Mouse (Mus musculus) telencephalon, adult 2 months (tissue): ENCODE data around the gene Rims1.
A peak's percentile ranks its signal among the peaks of the same experiment; 100 is the strongest.

Experiments
- DNase-seq: peaks from one replicate; pipeline ENCODE4 v3.0.0-alpha.2; 2011; ENCODE audit warnings: low read depth, low spot score

Rims1 gene

GRCm38 (mm10) chr1:22805726-22806625 lies at the start of gene Rims1:
Rims1 (minus strand) TSS chr1:22805994.
- peak; percentile 59 for DNase-seq

- DNase-seq: no peak
Observed at GRCm38 (mm10) chr1:22806626-22807096, 867 bp upstream of the Rims1 start.

DNA sequence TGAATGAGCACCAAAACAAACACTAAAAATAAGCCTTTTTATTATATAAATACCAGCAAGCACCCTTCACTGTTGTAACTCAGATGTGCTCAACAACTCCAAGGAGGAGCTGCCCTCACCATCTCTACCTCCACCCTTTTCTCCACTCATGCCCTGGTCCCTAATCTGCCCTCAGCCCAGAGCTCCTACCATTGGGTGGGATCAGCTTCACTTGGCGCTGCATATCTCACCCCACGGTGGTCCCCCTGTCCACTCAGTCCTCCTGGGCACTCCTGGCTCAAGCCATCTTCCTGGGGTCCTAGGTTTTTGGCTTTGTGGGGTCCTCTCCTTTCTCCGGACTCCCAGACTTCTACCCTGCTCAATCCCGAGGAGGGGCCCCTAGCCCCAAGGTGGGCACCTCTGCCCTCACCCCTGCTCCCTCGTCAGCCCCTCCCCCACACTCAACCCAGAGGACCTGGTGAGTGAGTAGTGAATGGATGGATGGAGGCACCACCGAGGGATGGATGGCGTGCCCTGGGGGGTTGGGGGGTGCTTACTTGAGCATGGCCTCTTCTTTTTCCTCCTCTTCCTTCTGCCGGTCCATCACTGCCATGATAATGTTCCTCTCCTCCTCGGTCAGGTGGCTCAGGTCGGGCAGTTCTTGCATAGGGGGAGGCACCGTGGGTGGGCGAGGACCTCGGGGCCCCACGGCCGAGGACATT lies 619 bp downstream of the Rims1 start:
- no peak for DNase-seq

DNA sequence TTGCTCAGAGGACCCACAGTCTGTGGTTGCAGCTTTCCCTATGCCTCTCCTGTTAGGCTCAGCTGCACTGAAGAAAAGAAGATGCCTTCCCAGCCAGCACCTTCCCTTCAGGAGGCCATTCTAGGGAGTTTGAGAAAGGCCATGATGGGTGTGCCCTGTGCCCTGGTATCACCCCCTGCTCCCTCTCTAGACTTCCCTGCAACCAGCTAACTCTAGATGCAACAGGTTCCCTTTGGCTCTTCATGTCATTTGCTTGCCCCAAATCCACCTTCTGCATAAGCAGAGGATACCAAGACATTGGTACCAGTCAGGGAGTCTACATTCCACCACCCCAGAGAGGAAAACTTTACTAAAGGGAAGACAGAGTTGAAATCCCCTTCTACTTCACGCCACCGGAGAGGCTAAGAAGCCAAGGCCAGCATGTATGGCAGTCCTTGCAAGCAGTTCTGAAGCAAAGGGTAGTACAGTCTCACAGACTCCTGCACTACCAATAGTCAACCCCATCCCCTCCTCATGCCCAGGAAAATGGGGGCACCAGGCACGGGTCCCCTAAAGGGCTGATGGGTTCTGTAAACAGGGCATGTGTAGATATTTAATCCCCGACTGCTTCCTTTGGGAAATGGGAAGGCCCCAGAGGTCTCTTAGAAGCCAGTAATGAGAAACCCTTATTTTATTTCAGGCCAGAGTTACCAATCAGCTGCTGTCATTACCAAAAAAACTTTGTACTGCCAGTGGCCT lies 1.5 kb downstream of the Rims1 start:
- no peak for DNase-seq

- DNase-seq: no peak
Observed at GRCm38 (mm10) chr1:22803471-22803870, 2.3 kb downstream of the Rims1 start.

DNA sequence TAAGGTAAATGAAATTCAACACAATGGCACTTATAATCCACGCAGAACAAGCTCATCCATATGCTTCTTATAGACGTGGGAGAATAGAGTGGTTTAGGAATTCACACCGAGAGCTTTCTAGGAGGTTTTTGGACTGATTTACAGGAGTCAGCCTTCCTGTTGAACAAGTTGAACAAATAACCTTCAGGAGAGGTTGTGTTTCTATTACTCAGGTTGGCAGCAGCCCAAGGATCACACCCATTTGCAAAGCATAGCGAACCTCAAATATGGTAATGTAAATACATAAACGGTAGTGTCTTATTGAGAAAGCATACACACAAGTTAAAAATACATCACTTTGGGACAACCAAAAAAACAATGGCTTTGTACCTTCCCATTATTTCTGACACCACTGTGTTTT lies 5.5 kb downstream of the Rims1 start:
- DNase-seq: no peak

DNA sequence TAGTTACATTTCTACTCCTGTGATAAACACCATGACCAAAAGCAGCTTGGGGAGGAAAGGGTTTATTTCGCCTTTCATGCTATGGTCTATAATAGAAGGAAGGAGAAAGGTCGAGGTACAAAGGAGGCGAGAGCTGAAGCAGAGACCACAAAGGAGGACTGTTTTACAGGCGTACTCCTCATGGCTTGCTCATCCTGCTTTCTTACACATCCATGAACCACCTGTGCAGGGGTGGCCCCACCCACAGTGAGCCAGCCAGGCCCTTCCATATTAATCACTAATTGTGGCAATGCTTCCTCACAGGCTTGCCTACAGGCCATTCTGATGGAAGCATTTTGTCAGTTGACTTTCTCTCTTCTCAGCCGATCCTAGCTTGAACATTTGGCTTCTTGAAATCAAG lies 8.7 kb downstream of the Rims1 start:
- no peak for DNase-seq

DNA sequence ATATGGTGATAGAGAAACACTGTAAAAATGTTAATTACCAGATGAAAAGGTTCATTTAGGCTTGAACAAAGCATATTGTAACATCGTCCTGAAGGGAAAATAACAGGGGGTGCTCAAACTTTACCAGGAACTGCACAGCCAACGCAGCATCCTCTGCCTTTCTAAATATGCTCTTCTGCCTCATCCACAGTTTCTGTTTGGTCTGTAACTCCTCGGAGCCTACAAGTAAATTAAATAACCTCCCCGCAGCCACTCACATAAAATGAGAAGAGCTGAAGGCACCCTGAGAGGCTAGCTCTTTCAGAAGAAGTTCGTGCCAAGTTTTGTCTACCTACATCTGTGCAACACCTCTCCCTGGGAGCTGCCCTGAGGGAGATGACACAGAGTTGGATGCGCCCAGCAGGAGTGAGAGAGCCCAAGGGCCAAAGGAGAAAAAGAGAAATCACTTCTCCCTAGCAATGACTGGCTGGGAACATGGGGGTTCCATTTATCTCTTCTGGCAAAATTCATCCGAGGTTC lies 16.3 kb downstream of the Rims1 start:
- DNase-seq: peak; percentile 33

DNA sequence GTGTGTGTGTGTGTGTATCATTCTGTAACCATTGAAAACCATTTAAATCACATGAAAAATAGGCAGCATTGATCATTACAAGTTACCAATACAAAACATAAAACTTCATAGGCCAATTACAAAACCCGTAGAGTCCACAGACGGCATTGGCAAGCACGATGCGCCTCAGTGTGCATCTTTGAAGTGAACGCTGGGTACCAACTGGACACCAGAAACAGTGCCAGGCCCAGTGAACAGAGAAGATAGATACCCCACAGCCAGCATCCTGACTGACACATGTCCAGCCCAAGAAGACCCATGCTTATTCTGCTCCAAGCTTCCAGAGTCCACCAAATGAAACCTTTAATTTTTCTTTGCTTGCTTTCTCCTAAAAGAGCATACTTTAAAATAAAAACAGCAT lies 18.2 kb downstream of the Rims1 start:
- DNase-seq: no peak

GRCm38 (mm10) chr1:22770530-22771254 lies 35.1 kb downstream of the Rims1 start:
- DNase-seq: no peak

DNA sequence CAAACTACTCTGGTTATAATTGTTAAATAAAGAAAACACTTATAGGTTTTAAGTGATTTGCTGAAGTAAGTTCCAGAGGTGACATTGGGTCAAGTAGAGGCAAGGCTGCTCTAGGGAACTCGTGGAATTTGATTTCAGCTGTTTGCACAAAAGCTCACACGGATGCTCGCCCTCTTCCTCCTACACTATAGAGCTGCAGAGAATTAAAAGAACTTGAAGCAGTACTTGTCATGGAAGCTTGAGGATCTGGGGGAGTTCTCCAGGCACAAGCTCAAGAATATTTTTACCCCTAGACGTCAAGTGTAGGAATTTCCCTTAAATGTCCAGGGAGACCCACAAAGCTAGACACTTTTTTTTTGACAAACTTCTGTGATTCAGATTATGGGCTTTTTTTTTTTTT lies 42.4 kb downstream of the Rims1 start:
- peak; percentile 69 for DNase-seq

DNA sequence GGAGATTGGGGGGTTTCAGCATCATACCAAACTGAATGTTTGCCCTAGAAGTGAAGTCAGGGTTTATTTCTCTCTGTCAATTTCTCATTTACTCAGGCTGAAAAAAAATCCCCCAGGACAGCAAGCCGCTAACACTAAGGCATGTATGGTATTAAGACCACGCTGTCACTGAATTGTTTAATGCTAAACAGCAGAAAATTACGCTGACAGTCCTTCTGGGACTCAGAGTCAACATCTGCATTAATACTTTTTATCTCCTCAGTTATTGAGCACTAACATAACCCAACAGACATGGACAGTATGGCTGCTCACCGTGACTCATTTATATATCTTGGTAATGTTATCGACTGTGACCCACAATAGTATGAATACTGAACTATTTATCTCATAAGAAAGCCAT lies 43.0 kb downstream of the Rims1 start:
- DNase-seq: no peak

- DNase-seq: no peak
Observed at GRCm38 (mm10) chr1:22750536-22750935, 55.3 kb downstream of the Rims1 start.

DNA sequence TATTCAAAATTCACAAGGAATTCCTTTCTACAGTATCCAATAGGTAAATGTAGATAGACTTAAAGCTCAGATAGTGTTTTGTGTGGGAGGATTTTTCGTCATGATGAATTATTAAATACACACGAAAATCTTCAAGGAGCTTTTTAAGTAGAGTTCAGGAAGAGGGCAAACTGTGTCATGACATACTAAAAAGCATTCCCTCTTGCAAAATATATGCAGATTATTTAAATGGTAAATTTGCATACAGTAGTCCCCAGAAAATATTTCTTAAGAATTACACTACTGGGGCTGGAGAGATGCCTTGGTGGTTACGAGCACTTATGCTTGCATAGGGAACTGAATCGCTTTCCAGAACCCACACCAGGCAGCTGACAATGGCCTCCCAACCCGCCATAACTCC lies 61.1 kb downstream of the Rims1 start:
- DNase-seq: no peak

GRCm38 (mm10) chr1:22737491-22737890 lies 68.3 kb downstream of the Rims1 start:
- no peak for DNase-seq

GRCm38 (mm10) chr1:22734429-22734828 lies 71.4 kb downstream of the Rims1 start:
- DNase-seq: no peak

- DNase-seq: no peak
Observed at GRCm38 (mm10) chr1:22733281-22733680, 72.5 kb downstream of the Rims1 start.

DNA sequence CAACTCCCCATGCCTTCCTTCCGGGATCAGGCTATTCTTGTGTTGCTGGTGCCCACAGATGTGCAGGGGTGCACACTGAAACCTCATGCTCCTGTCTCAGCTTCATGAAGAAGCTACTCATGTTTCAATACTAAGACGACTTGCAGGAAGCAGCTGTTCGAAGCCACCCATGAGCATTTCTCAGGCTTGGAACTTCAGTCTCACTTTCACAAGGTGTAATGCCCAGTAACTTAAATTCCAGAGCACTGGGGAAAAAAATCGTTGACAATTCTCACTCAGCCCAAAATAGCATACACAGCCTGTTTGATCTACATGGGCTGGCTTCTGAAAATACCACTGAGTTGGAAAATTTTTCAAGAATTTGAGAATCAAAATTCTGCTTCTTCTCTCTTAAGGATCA lies 77.6 kb downstream of the Rims1 start:
- DNase-seq: peak; percentile 75

GRCm38 (mm10) chr1:22721706-22722105 lies 84.1 kb downstream of the Rims1 start:
- DNase-seq: no peak

GRCm38 (mm10) chr1:22720714-22721113 lies 85.1 kb downstream of the Rims1 start:
- DNase-seq: no peak

DNA sequence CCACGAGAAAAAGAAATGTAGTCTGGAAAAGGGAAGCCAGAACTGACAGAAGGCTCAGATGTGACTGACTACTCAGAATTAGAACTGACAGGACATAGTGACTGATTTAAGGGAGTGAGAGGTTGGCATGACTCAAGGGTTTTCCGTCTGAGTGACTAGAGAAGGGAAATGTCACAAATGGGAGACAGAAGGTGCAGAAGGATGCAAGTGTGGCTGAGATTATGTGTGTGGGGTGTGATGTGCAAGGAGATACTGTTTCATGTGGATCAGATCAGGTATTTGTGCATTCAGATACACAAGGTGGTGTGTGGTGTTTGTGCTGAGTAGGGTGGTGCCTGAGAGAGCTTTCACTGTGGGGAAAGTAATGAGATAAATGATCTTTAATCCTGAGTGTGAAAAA lies 96.3 kb downstream of the Rims1 start:
- no peak for DNase-seq
